Mouse (Mus musculus) forebrain, embryonic 16.5 days (tissue): ENCODE data around the gene Gm42669. TPM values are rescaled to one million over a fixed set of nuclear protein-coding genes. Genes with fewer than 3 reads are reported as not detected.
A peak's percentile ranks its signal among the peaks of the same experiment; 100 is the strongest.

Experiments used
- ATAC-seq: fragments of 200-750 bp; cut with Nextera tagmentation; 2 replicates; pipeline ENCODE4 v1.8.0; 2017; ENCODE audit warnings: mild to moderate bottlenecking, moderate library complexity
- H3K27ac ChIP-seq: fragments of 300-500 bp; sonication (generic); 2 replicates; pipeline ENCODE4 v1.5.1; 2014; ENCODE audit warnings: low read length, control low read depth
- H3K27me3 ChIP-seq: fragments of 300-500 bp; sonication (generic); replicated peaks from 2 replicates; pipeline ENCODE4 v1.6.1; 2014; ENCODE audit warnings: low read length; ENCODE audit not compliant: control insufficient read depth, insufficient read depth
- H3K36me3 ChIP-seq: fragments of 300-500 bp; sonication (generic); 2 replicates; pipeline ENCODE4 v1.6.1; 2014; ENCODE audit not compliant: control insufficient read depth, insufficient read depth
- H3K4me1 ChIP-seq: fragments of 300-500 bp; sonication (generic); replicated peaks from 2 replicates; pipeline ENCODE4 v1.6.1; 2014; ENCODE audit warnings: low read length; ENCODE audit not compliant: control insufficient read depth, insufficient read depth
- H3K4me2 ChIP-seq: fragments of 300-500 bp; sonication (generic); 2 replicates; pipeline ENCODE4 v1.6.1; 2014; ENCODE audit warnings: mild to moderate bottlenecking, low read length, control low read depth
- H3K4me3 ChIP-seq: fragments of 300-500 bp; sonication (generic); replicated peaks from 2 replicates; pipeline ENCODE4 v1.5.1; 2014; ENCODE audit warnings: mild to moderate bottlenecking, low read length, control low read depth
- H3K9ac ChIP-seq: fragments of 300-500 bp; sonication (generic); replicated peaks from 2 replicates; pipeline ENCODE4 v1.6.1; 2014; ENCODE audit warnings: low read depth, low read length, control low read depth
- H3K9me3 ChIP-seq: fragments of 300-500 bp; sonication (generic); 2 replicates; pipeline ENCODE4 v1.6.1; 2016; ENCODE audit warnings: low read length; ENCODE audit not compliant: control insufficient read depth
- WGBS: fragments of 180-500 bp; shearing (Covaris S2); extraction: QIAGEN DNeasy Blood & Tissue Kit; methylation state at CpG from one replicate; pipeline ENCODE4 v1.1.7; 2014; 5-methylcytosine and 5-hydroxymethylcytosine counted together
- polyA plus RNA-seq: library from polyadenylated mRNA; unstranded; fragments of >200 nt; fragmentation: Nextera tagmentation; extraction: Ambion mirVana; gene quantifications from 2 replicates; pipeline ENCODE4 v1.2.1, GENCODE M21; 2015

Gm42669 gene
- polyA plus RNA-seq, 1 experiment from 2014 or later, result 0.68 TPM

DNA sequence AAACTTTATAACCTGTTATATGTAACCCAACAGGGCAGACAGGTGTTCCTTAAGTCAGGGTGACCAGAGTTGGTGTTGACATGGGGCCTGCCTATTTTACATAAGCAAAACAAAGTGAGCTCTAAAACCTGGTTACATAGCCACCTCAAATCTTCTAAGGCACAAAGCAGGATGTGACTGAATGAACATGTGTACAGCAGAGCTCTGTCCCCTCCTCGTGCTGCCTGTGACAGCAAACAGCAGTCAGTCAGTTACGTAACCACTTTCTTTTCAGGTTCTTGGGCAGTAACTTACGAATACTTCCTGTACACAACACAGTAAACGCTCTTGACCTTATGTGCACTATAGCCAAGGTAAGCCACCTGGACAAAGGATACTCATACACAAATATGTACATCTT is 38.5 kb downstream of the Gm42669 start:
- Histone ChIP-seq H3K9me3 (no peaks in the 10 kb centered on the region), H3K9ac (no peak overlapping the region), H3K4me1 (peaks cover 4% of the 10 kb centered on the region), H3K36me3 (no peaks in the 10 kb centered on the region), H3K4me3 (no peak overlapping the region), H3K27me3 (no peaks in the 10 kb centered on the region), H3K4me2 (no peak overlapping the region), H3K27ac (no peak overlapping the region)
- no peak for ATAC-seq
- 81% methylated on average over 4 of the region's 4 CpGs for whole genome bisulfite sequencing

DNA sequence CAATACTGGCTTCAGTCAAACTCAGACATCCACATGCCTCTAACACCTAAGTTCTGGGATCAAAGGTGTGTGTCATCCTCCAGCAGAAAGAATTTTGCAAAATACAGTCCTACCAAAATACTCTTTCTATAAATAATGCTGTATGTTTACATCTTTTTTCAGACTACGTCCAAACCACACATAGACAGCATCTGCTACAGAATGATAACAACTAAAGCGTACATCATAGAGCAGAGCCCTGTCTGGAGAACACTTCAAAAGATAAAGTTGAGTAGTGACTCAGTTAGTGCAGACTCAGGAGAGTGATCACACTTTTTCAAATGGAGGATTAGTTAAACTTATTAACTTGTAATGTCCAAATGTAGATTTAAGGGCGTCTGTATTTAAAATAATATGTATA is 40.5 kb downstream of the Gm42669 start:
- 91% methylated on average over 3 of the region's 3 CpGs for WGBS
- H3K4me1 ChIP-seq, result no peaks in the 10 kb centered on the region
- no peak overlapping the region for H3K4me3 ChIP-seq
- no peak overlapping the region for H3K4me2 ChIP-seq
- H3K27ac ChIP-seq, result no peak overlapping the region
- no peaks in the 10 kb centered on the region for H3K27me3 ChIP-seq
- ATAC-seq, result no peak
- H3K36me3 ChIP-seq, result no peaks in the 10 kb centered on the region
- no peaks in the 10 kb centered on the region for H3K9me3 ChIP-seq
- no peak overlapping the region for H3K9ac ChIP-seq

DNA sequence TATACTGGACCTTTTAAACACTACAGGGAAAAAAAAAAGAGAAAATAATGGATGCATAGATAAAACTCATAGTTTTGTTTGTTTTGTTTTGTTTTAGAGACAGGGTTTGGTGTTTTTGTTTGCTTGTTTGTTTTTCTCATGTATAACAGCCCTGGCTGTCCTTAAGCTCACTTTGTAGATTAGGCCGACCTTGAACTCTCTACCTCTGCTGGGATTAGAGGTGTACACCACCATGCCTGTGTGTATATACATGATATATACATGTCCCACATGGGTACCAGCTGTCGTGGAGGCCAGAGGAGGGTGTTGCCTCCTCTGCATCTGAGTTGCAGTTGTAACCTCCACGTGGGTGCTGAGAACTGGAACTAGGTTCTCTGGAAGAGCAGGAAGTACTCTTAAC is 41.0 kb downstream of the Gm42669 start:
- H3K9ac ChIP-seq, result no peak overlapping the region

DNA sequence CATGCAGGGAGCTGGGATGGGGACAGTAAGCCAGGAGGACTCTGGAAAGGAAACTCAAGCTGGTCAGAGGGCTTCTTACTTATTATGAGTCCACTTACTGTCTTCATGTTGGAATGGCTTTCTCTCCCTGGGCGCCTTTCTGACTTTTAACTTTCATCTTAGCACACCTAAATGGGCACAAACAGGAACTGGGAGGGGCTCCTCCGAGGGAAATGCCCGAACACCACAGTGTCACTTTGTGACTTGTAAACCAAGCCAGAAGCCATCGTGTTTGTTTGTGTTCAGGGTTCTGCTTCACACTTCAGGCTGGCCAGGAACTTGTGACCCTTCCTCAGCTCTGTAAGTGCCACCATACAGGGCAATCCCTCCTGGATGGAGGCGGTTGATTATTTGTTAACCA is 46.9 kb downstream of the Gm42669 start:
- ATAC-seq, result no peak
- peaks cover 16% of the 10 kb centered on the region for H3K36me3 ChIP-seq
- 89% methylated on average over 5 of the region's 5 CpGs for WGBS

More for the DNA sequence above, 41.0 kb downstream of the Gm42669 start:
- no peaks in the 10 kb centered on the region for H3K9me3 ChIP-seq
- H3K4me3 ChIP-seq, result no peak overlapping the region
- H3K36me3 ChIP-seq, result no peaks in the 10 kb centered on the region
- H3K4me1 ChIP-seq, result no peaks in the 10 kb centered on the region
- 91% methylated on average over 3 of the region's 3 CpGs for WGBS
- H3K27me3 ChIP-seq, result no peaks in the 10 kb centered on the region
- no peak overlapping the region for H3K4me2 ChIP-seq
- ATAC-seq, result no peak
- no peak overlapping the region for H3K27ac ChIP-seq

DNA sequence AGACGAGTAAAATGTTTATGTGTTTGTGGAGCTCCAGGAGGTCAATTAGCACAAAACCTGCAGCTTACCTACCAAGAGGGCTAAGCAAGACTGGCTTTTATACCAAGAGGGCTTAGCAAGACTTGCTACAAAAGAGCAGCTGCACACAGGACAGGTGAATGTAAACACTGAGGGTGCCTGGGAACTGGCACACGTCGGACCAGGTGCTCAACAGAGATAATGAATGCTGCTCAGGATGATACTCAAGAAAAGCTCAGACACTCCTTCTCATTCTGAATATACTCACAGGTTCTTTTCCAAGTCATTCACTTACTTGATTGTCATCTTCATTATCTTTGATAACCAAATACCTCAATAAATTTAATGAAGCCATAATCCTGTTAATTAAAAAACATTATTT is 49.5 kb downstream of the Gm42669 start:
- Histone ChIP-seq H3K9me3 (no peaks in the 10 kb centered on the region), H3K36me3 (peaks cover 23% of the 10 kb centered on the region), H3K4me1 (no peaks in the 10 kb centered on the region), H3K27ac (no peak overlapping the region), H3K4me2 (no peak overlapping the region), H3K4me3 (no peak overlapping the region), H3K27me3 (no peaks in the 10 kb centered on the region), H3K9ac (no peak overlapping the region)
- ATAC-seq, result no peak
- WGBS, result 87% methylated on average over 3 of the region's 3 CpGs

More for the DNA sequence above, 46.9 kb downstream of the Gm42669 start:
- Histone ChIP-seq H3K4me3 (no peak overlapping the region), H3K9ac (no peak overlapping the region), H3K9me3 (no peaks in the 10 kb centered on the region), H3K27ac (no peak overlapping the region), H3K4me1 (no peaks in the 10 kb centered on the region), H3K4me2 (no peak overlapping the region), H3K27me3 (no peaks in the 10 kb centered on the region)

DNA sequence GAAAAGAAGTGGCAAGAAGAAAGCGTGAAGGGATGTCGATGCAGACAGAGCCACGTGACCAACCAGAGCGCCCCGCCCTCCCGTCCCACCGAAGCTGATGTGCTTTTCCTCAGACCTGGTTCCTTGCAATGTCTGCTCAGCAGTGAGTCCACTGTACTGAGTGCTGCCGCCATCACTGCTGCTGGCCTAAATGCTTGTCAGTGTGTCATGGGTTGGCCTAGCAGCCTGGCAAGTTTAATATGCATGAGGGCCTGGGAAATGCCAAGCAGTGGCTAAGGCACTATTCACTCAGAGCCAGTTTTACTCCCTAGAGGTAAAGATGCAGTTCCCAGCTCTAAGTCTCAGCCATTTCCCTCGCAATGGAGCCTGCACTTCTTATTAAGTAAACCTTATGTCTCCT is 61.7 kb downstream of the Gm42669 start:
- Histone ChIP-seq H3K27ac (no peak overlapping the region), H3K4me3 (no peak overlapping the region), H3K9me3 (no peaks in the 10 kb centered on the region), H3K27me3 (no peaks in the 10 kb centered on the region), H3K9ac (no peak overlapping the region), H3K4me2 (no peak overlapping the region), H3K36me3 (peaks cover 25% of the 10 kb centered on the region), H3K4me1 (no peaks in the 10 kb centered on the region)
- peak; percentile 65 for ATAC-seq
- WGBS, result 87% methylated on average over 9 of the region's 9 CpGs

DNA sequence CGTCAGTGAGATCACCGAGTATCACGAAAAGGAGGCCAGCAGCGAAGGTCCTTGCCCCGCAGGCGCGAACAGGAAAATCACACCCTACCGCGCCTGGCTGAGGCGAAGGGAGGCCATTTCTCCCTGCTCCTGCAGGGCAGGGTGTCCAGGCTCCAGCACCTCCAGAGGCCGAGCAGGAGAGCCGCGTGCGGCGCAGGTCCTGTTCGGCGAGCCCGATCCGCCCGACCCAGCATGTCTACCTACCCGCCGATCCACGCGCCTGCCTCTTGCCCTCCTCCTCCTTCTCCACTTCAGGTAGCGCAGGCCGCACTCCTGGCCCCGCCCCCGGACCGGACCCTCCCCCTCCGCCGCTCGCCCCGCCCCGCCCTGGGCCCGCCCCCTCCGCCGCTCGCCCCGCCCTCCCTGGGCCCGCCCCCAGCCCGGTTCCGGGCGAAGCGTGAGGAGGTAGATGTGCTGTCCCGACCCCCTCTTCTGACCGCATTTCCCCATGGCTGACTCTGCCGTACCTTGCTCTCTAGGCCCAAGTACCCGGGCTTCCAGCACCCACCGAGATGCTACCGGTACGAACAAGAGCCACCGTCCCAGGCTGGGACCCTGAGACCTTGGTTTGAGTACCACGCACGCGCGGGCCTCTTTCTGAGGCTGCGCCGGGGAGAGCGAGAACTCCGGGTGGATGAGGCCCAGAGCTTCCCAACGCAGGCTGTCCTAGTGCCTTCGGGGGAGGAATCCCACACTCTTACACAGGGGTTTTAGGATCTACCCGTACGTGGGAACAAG is 90.1 kb downstream of the Gm42669 start, which contains the start of the genes Rpap2 and Glmn:
Rpap2 (plus strand) TSS at position 73 of the 777 bp plus-strand sequence.
Glmn (minus strand) TSS at position 588 of the 777 bp plus-strand sequence.
- Histone ChIP-seq H3K27ac (peak within 1 kb of the TSS; percentile 85), H3K27me3 (no peaks in the 10 kb centered on the region), H3K4me3 (peak within 1 kb of the TSS; percentile 79), H3K9ac (peak within 1 kb of the TSS; percentile 83), H3K4me1 (peaks cover 11% of the 10 kb centered on the region), H3K9me3 (no peaks in the 10 kb centered on the region), H3K36me3 (no peaks in the 10 kb centered on the region; the same call in 1 of the 2 replicates), H3K4me2 (peak within 1 kb of the TSS; percentile 71)
- peak; percentile 97 for ATAC-seq
- WGBS, result under 1% methylated on average over 49 of the region's 64 CpGs

DNA sequence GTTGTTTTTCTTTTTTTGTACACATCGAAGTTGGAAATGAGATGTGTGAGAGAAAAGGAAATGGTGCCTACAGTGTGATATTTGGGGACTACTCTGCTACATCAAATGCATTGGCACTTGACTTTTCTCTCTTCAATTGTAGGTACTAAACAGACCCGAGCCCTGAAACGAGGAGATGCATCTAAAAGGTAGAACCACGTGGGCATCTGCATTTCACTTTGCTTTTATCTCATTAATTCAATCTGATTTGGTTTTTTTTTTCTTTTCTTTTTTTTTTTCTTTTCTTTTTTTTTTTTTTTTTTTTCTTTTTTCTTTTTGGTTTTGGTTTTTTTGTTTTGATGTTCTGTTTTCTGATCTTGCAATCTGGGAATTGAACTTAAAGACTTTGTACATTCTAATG is 91.0 kb downstream of the Gm42669 start:
- ATAC-seq, result no peak
- WGBS, result 20% methylated on average over 4 of the region's 4 CpGs
- Histone ChIP-seq H3K4me2 (peak overlapping the region; percentile 71), H3K27ac (no peak overlapping the region; the same call in 1 of the 2 replicates), H3K9me3 (no peaks in the 10 kb centered on the region), H3K9ac (peak overlapping the region; percentile 83), H3K4me3 (peak overlapping the region; percentile 79), H3K4me1 (peaks cover 11% of the 10 kb centered on the region), H3K27me3 (no peaks in the 10 kb centered on the region), H3K36me3 (peaks cover 2% of the 10 kb centered on the region; the same call in 1 of the 2 replicates)

DNA sequence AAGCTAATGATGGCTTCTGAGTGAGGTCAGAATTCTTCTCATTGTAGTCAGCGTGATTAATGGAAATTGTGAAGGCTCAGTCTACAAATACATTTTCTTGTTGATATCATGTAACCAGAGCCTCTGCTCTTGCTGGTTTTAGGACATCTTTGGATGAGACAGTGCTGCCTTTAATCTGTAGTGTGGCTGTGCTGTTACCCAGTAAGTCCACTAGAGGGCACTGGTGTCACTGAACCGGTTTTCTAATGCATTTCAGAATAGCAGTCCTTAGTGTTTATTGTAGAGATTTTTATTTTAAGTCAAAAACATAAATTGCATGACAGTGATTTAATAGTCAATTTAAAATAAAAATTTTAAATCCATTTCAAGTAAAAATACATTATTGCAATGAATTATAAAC is 103.8 kb downstream of the Gm42669 start:
- ATAC-seq, result 0 out of 2 replicates have a peak, but pooled peaks have one; percentile 54
- Histone ChIP-seq H3K4me1 (no peaks in the 10 kb centered on the region), H3K27me3 (no peaks in the 10 kb centered on the region), H3K36me3 (peaks cover 4% of the 10 kb centered on the region; the same call in 1 of the 2 replicates), H3K4me2 (no peak overlapping the region), H3K27ac (no peak overlapping the region), H3K4me3 (no peak overlapping the region), H3K9me3 (no peaks in the 10 kb centered on the region), H3K9ac (no peak overlapping the region)
- 3% methylated on average over 2 of the region's 2 CpGs for WGBS
